Mouse (Mus musculus): Measurements from ENCODE around the gene Dkc1. TPM values are rescaled to one million over a fixed set of nuclear protein-coding genes. Genes with fewer than 3 reads are reported as not detected.

Dkc1 gene
- 74.0 and 79.2 TPM in 2 replicates for polyA plus RNA-seq (2014; fragmentation: Nextera tagmentation; extraction: Ambion mirVana)

DNA sequence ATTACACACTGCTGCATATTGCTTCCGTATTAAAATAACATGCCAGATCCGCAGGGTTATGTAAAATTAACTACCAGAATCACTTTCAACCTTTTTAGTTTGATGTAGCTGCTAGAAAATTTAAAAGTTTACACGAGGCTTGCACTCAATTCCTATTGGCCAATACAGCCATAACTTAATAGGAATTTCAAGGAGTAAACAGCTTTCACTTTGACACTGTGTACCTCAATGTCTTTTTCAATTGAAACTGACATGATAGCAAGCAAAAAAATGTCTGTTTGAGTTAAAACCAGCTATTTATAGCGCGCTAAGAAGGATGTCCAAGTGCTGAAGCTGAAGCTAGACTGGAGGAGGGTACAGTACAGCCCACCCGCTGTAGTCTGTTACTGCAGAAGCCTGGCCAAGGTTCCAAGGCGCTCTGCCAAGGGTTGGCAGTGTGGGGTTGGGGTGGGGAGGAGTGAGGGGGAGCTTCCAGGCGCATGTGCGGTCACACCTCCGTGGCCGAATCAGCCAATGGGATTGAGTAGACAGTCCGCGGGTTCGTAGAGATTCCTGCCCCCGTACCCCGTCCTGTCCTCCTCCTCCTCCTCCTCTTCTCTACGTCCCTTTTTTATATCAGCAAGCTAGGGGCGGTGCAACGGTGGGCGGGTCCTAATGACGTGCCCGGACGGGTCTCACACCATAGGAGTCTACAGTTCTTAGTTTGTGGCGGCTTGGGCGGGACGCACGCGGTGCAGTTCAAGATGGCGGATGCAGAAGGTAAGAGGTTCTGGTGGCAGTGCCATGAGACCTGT, at the start of gene Dkc1:
Gene Dkc1, plus strand, starts transcription at position 486 of the 794 bp plus-strand sequence.
- Histone ChIP-seq H3K27ac (ENCODE audit: low read depth, low read length) (peak within 1 kb of the TSS; percentile 74), H3K36me3 (ENCODE audit: control insufficient read depth, insufficient read depth, low read length) (0 out of 2 replicates have a peak, but pooled peaks cover 3% of the 10 kb centered on the region), H3K9ac (ENCODE audit: low read depth, low read length) (peak within 1 kb of the TSS; percentile 67), H3K4me3 (ENCODE audit: low read depth, low read length) (peak within 1 kb of the TSS; percentile 57), H3K27me3 (ENCODE audit: control insufficient read depth, insufficient read depth, low read length) (no peaks in the 10 kb centered on the region), H3K4me2 (peak within 1 kb of the TSS; percentile 62), H3K9me3 (replicated peaks; ENCODE audit: control insufficient read depth, low read length) (no peaks in the 10 kb centered on the region), H3K4me1 (ENCODE audit: control insufficient read depth, insufficient read depth, low read length) (no peaks in the 10 kb centered on the region)
- 15% methylated on average over 29 of the region's 29 CpGs for WGBS (ENCODE audit: insufficient replicate concordance)
- ATAC-seq (replicated peaks; ENCODE audit: insufficient number of reproducible peaks, low FRiP score, low TSS enrichment), result peak; percentile 100

DNA sequence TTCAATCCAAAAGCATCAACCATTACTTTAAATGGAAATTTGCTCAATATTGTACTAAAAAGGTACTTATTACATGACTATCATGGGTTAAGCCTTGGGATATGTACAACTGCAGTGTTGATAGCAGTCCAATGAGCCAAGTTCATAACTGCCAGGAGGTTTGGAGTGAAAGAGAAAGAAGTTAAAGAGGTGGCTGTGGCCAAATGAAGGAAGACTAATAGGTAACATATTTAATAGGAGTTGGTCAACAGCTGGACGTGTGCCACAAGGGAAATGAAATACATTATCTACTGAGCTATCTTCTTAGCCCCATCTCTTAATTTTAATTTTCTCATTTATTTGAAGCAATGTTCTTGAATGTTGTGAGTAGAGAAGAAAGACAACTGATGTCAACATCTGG, 49.7 kb upstream of the Dkc1 start:
- H3K27ac ChIP-seq (ENCODE audit: low read depth, low read length), result no peak overlapping the region
- no peak for ATAC-seq (replicated peaks; ENCODE audit: insufficient number of reproducible peaks, low FRiP score, low TSS enrichment)
- no peak overlapping the region for H3K4me2 ChIP-seq
- H3K9ac ChIP-seq (ENCODE audit: low read depth, low read length), result no peak overlapping the region
- WGBS (ENCODE audit: insufficient replicate concordance), result 66% methylated on average over 1 of the region's 1 CpGs
- no peaks in the 10 kb centered on the region for H3K27me3 ChIP-seq (ENCODE audit: control insufficient read depth, insufficient read depth, low read length)
- H3K9me3 ChIP-seq (replicated peaks; ENCODE audit: control insufficient read depth, low read length), result no peaks in the 10 kb centered on the region
- no peak overlapping the region for H3K4me3 ChIP-seq (ENCODE audit: low read depth, low read length)
- no peaks in the 10 kb centered on the region for H3K36me3 ChIP-seq (ENCODE audit: control insufficient read depth, insufficient read depth, low read length)
- H3K4me1 ChIP-seq (ENCODE audit: control insufficient read depth, insufficient read depth, low read length), result no peaks in the 10 kb centered on the region

DNA sequence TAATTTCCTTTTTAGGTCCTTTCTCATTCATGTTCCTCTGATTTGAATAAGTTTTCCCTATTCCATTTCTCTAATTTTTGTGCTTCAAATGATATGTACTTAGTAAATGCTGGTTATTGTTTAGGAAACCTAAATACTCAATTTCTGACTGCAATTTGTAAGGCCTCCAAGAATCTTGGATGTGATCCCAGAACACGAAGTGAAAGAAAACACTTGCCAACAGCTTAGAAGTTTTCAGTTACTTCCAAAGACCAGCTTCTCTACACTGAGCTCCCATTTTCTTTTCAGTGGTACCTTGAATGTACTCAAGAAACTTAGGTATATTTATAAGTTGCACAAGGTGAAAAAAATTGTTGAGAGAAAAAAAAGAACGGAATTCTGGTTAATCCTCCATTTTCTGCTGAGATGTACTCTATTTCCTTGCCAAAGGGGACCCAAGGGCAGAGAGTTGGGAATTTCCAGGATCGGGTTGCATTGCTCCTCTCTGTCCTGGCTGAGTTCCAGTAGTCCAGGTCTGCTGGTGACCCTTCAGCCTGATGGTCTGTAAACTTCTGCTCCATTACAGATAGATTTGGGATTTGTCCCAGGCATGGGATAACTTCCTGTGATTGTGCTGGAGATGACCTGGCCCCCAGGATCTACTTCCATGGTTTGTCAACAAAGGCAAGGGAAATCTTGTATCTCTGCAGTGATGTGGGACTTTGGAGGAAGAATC, 48.6 kb upstream of the Dkc1 start:
- H3K27ac ChIP-seq (ENCODE audit: low read depth, low read length), result no peak overlapping the region
- no peaks in the 10 kb centered on the region for H3K9me3 ChIP-seq (replicated peaks; ENCODE audit: control insufficient read depth, low read length)
- H3K4me1 ChIP-seq (ENCODE audit: control insufficient read depth, insufficient read depth, low read length), result no peaks in the 10 kb centered on the region
- no peak for ATAC-seq (replicated peaks; ENCODE audit: insufficient number of reproducible peaks, low FRiP score, low TSS enrichment)
- no peaks in the 10 kb centered on the region for H3K36me3 ChIP-seq (ENCODE audit: control insufficient read depth, insufficient read depth, low read length)
- no peak overlapping the region for H3K9ac ChIP-seq (ENCODE audit: low read depth, low read length)
- H3K4me3 ChIP-seq (ENCODE audit: low read depth, low read length), result no peak overlapping the region
- WGBS (ENCODE audit: insufficient replicate concordance), result 52% methylated on average over 3 of the region's 3 CpGs
- no peaks in the 10 kb centered on the region for H3K27me3 ChIP-seq (ENCODE audit: control insufficient read depth, insufficient read depth, low read length)
- H3K4me2 ChIP-seq, result no peak overlapping the region

DNA sequence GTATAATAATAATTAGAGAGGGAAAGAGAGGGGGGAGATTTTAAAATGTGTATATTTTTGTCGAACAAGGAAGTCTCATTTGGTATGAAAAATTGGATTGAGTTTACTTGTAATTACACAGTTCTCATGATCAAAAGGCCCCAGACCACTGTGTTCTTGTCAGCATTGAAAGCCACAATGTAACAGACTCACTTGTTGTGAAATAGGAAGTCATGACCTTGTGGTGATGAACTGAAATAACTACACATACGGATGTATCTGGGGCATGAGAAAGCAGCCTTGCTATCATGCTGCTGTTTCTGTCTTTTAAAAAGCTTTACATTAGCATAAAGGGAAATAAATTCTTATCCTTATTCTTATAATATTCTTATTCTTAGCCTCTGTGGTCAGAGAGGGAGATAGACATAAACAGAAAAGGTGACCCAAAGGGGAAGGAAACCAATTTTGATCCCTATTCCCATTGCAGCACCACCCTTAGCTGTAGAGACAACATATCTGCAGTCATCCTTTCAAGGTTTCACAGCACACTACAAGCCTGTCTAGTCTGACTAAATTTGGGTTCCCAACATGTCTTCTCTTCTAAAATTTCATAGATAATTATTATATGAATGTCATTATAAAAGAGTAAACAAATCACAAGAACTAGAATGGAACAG, 39.4 kb upstream of the Dkc1 start:
- Histone ChIP-seq H3K4me1 (ENCODE audit: control insufficient read depth, insufficient read depth, low read length) (no peaks in the 10 kb centered on the region), H3K27ac (ENCODE audit: low read depth, low read length) (no peak overlapping the region), H3K27me3 (ENCODE audit: control insufficient read depth, insufficient read depth, low read length) (no peaks in the 10 kb centered on the region), H3K9ac (ENCODE audit: low read depth, low read length) (no peak overlapping the region), H3K4me3 (ENCODE audit: low read depth, low read length) (no peak overlapping the region), H3K36me3 (ENCODE audit: control insufficient read depth, insufficient read depth, low read length) (no peaks in the 10 kb centered on the region), H3K4me2 (no peak overlapping the region), H3K9me3 (replicated peaks; ENCODE audit: control insufficient read depth, low read length) (no peaks in the 10 kb centered on the region)
- whole genome bisulfite sequencing (ENCODE audit: insufficient replicate concordance), result 82% methylated on average over 2 of the region's 2 CpGs
- no peak for ATAC-seq (replicated peaks; ENCODE audit: insufficient number of reproducible peaks, low FRiP score, low TSS enrichment)

DNA sequence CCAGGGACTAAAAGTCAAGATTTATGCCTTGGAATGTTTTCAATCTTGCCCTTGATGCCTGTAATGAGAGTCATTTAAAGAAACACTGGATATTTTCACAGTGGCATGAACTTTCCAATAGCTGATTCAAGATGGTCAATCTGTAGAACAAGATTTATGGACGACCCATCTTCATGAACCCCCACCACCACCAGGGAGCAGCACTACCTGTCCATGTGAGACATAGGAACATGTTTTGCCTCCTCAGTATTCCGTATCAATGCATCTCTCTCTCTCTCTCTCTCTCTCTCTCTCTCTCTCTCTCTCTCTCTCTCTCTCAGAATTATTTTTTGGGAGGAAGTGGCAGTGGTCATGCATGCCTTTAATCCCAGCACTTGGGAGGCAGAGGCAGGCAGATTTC, 13.3 kb upstream of the Dkc1 start:
- Histone ChIP-seq H3K9ac (ENCODE audit: low read depth, low read length) (no peak overlapping the region), H3K27me3 (ENCODE audit: control insufficient read depth, insufficient read depth, low read length) (no peaks in the 10 kb centered on the region), H3K4me1 (ENCODE audit: control insufficient read depth, insufficient read depth, low read length) (no peaks in the 10 kb centered on the region), H3K4me2 (no peak overlapping the region), H3K27ac (ENCODE audit: low read depth, low read length) (no peak overlapping the region), H3K9me3 (replicated peaks; ENCODE audit: control insufficient read depth, low read length) (no peaks in the 10 kb centered on the region), H3K4me3 (ENCODE audit: low read depth, low read length) (no peak overlapping the region), H3K36me3 (ENCODE audit: control insufficient read depth, insufficient read depth, low read length) (no peaks in the 10 kb centered on the region)
- no peak for ATAC-seq (replicated peaks; ENCODE audit: insufficient number of reproducible peaks, low FRiP score, low TSS enrichment)
- WGBS (ENCODE audit: insufficient replicate concordance), result 55% methylated on average over 2 of the region's 2 CpGs

DNA sequence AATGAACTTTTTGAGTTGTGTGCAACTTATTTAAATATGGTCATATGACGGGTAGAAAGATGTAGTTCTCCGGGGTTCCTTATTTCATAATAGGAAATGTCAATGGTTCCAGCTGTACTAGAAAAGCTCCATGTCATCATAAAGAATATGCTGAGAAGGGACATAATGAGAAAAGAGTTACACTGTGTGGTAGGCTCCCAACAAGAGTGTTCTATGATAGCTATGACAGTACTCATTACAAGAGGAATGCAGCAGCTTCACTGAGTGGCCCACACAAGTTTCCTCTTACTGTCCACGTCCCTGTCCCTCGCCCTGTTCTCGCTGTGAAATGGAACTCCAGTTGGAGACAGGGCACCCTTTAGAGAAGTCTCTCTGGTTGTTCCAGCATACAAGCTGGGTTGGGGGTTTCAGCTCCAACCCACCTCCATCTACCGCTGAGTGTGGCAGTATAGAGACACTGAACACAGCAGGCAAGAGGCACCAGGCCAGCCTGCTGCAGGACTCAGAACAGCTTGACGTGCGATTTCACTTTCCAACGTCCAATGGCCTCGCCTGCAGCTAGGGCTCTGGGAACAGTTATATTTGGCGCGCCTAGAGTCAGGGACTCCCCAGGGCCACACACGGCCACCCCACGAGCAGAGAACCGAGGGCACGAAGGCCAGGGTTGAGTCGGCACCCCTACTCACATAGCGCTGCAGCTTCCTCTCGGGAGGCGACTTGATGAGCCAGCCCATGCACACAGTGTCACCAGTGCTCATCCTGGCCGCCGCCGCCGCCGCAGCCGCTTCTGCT, 11.5 kb upstream of the Dkc1 start:
- H3K9me3 ChIP-seq (replicated peaks; ENCODE audit: control insufficient read depth, low read length), result no peaks in the 10 kb centered on the region
- no peaks in the 10 kb centered on the region for H3K36me3 ChIP-seq (ENCODE audit: control insufficient read depth, insufficient read depth, low read length)
- peak overlapping the region; percentile 64 for H3K4me2 ChIP-seq
- 22% methylated on average over 26 of the region's 26 CpGs for WGBS (ENCODE audit: insufficient replicate concordance)
- no peaks in the 10 kb centered on the region for H3K4me1 ChIP-seq (ENCODE audit: control insufficient read depth, insufficient read depth, low read length)
- no peak overlapping the region for H3K27ac ChIP-seq (ENCODE audit: low read depth, low read length)
- peak overlapping the region; percentile 65 for H3K9ac ChIP-seq (ENCODE audit: low read depth, low read length)
- ATAC-seq (replicated peaks; ENCODE audit: insufficient number of reproducible peaks, low FRiP score, low TSS enrichment), result peak; percentile 52; the same call in 1 of the 2 replicates
- H3K4me3 ChIP-seq (ENCODE audit: low read depth, low read length), result peak overlapping the region; percentile 53
- no peaks in the 10 kb centered on the region for H3K27me3 ChIP-seq (ENCODE audit: control insufficient read depth, insufficient read depth, low read length)

- Histone ChIP-seq H3K27me3 (ENCODE audit: control insufficient read depth, insufficient read depth, low read length) (no peaks in the 10 kb centered on the region), H3K27ac (ENCODE audit: low read depth, low read length) (no peak within 1 kb of the TSS), H3K9ac (ENCODE audit: low read depth, low read length) (peak within 1 kb of the TSS; percentile 65), H3K36me3 (ENCODE audit: control insufficient read depth, insufficient read depth, low read length) (no peaks in the 10 kb centered on the region), H3K4me1 (ENCODE audit: control insufficient read depth, insufficient read depth, low read length) (no peaks in the 10 kb centered on the region), H3K9me3 (replicated peaks; ENCODE audit: control insufficient read depth, low read length) (no peaks in the 10 kb centered on the region), H3K4me2 (peak within 1 kb of the TSS; percentile 64), H3K4me3 (ENCODE audit: low read depth, low read length) (peak within 1 kb of the TSS; percentile 53)
- WGBS (ENCODE audit: insufficient replicate concordance), result 12% methylated on average over 8 of the region's 17 CpGs
- ATAC-seq (replicated peaks; ENCODE audit: insufficient number of reproducible peaks, low FRiP score, low TSS enrichment), result peak; percentile 77; the same call in 1 of the 2 replicates
These were observed 10.7 kb upstream of the Dkc1 start, which contains the start of gene Gab3 for GRCm38 (mm10) chrX:75084774-75085508. Gene Gab3 (minus strand): TSS chrX:75085458.

All from heart, embryonic 11.5 days (tissue).